Mouse (Mus musculus): ENCODE results near the gene Pink1.
"Not testable (repeated sequence)": the region's sequence is repeated elsewhere in the genome, so short reads cannot be mapped to it uniquely, and the experiment has no call there.

Gene Pink1

GRCm38 (mm10) chr4:138341393-138341792 is 15.3 kb upstream of the Pink1 start:
- no peak for DNase-seq

- DNase-seq: peak; percentile 66 to 73
Observed at GRCm38 (mm10) chr4:138339963-138340362, 13.9 kb upstream of the Pink1 start.

GRCm38 (mm10) chr4:138337341-138337740 is 11.2 kb upstream of the Pink1 start:
- no peak for DNase-seq

GRCm38 (mm10) chr4:138336876-138337275 is 10.8 kb upstream of the Pink1 start:
- no peak for DNase-seq

GRCm38 (mm10) chr4:138335648-138336047 is 9.5 kb upstream of the Pink1 start:
- DNase-seq: no peak

GRCm38 (mm10) chr4:138335036-138335435 is 8.9 kb upstream of the Pink1 start:
- DNase-seq: no peak

- no peak for DNase-seq
Observed at GRCm38 (mm10) chr4:138333135-138333534, 7.0 kb upstream of the Pink1 start.

GRCm38 (mm10) chr4:138331647-138332046 is 5.5 kb upstream of the Pink1 start:
- no peak for DNase-seq

GRCm38 (mm10) chr4:138330264-138330671 is 4.2 kb upstream of the Pink1 start:
- DNase-seq: no peak

GRCm38 (mm10) chr4:138327891-138328470 is 1.9 kb upstream of the Pink1 start:
- no peak for DNase-seq

- DNase-seq: not testable (repeated sequence)
Observed at GRCm38 (mm10) chr4:138327155-138327554, 1.0 kb upstream of the Pink1 start.

GRCm38 (mm10) chr4:138325466-138326076 is 536 bp downstream of the Pink1 start:
- DNase-seq: peak; percentile 98 to 99

- DNase-seq: no peak
Observed at GRCm38 (mm10) chr4:138324451-138324850, 1.7 kb downstream of the Pink1 start.

- no peak for DNase-seq
Observed at GRCm38 (mm10) chr4:138323753-138324152, 2.4 kb downstream of the Pink1 start.

GRCm38 (mm10) chr4:138322692-138323091 is 3.4 kb downstream of the Pink1 start:
- no peak for DNase-seq

GRCm38 (mm10) chr4:138321488-138321887 is 4.6 kb downstream of the Pink1 start:
- DNase-seq: no peak

GRCm38 (mm10) chr4:138320711-138321110 is 5.4 kb downstream of the Pink1 start:
- no peak for DNase-seq

GRCm38 (mm10) chr4:138319508-138319907 is 6.6 kb downstream of the Pink1 start:
- peak; percentile 88 to 90 for DNase-seq

- peak; percentile 78 to 81 for DNase-seq
Observed at GRCm38 (mm10) chr4:138318509-138319266, 7.4 kb downstream of the Pink1 start.

- no peak for DNase-seq
Observed at GRCm38 (mm10) chr4:138316369-138316768, 9.7 kb downstream of the Pink1 start.

- peak; percentile 39 to 51 for DNase-seq
Observed at GRCm38 (mm10) chr4:138315781-138316180, 10.3 kb downstream of the Pink1 start.

- no peak for DNase-seq
Observed at GRCm38 (mm10) chr4:138313795-138314194, 12.3 kb downstream of the Pink1 start.

- no peak for DNase-seq
Observed at GRCm38 (mm10) chr4:138313021-138313420, 13.1 kb downstream of the Pink1 start.

GRCm38 (mm10) chr4:138312105-138312504 is 14.0 kb downstream of the Pink1 start:
- DNase-seq: no peak

Measured in kidney, postnatal 4 days (tissue).